In the genomic region with DNA sequence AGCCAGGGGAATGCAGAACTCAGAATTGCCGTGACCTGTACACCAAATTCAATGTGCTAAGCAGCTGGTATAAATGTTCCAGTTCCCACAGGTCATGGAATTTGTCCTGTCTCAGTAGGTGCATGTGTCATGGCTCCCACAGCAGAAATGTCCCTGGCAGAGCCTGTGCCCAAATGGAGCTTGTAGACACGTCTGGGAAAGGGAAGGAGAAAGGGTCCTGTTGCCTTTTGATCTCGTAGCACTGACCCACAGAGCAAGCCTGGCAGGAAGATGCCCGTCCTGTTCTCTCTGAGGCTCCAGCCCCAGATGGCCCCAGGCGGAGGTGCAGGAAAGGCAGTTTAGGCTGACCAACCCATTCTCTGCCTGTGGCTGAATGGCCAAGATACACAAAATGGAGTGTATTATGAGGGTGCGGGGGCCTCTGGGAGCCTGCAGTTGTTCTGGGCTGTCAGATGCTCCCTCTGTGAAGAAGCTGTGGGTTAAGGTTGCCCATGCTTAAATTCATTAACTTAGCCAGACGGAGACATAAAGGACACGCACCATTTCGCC, we compare ENCODE assay signal across 11 mouse cellular contexts.
DNase-seq lines count a peak whose midpoint lies in the region; ATAC-seq lines count a peak whose summit lies in the region.
"Had no signal": no experiment of that assay in that cellular context is flagged by ENCODE, and none has a peak within 500 bp of the region (broad histone marks: within the 10 kb centered on the region; RNA-seq: fewer than 3 reads in every experiment).

No protein-coding gene starts in this region.

- no peaks in the 10 kb centered on the region for H3K36me3 ChIP-seq in forebrain, embryonic 15.5 days
- no peaks in the 10 kb centered on the region for H3K36me3 ChIP-seq in midbrain, embryonic 11.5 days (ENCODE audit: control insufficient read depth, insufficient read depth, low read length)

- H3K4me2 ChIP-seq in forebrain, embryonic 15.5 days (replicated peaks), result no peak overlapping the region
- H3K4me2 ChIP-seq in midbrain, embryonic 11.5 days, result no peak overlapping the region

- WGBS in forebrain, embryonic 15.5 days, result 34% methylated on average over 9 of the region's 9 CpGs
- 54% methylated on average over 9 of the region's 9 CpGs for WGBS in midbrain, embryonic 11.5 days

- H3K9me3 ChIP-seq in forebrain, embryonic 15.5 days, result no peaks in the 10 kb centered on the region
- H3K9me3 ChIP-seq in midbrain, embryonic 11.5 days (ENCODE audit: control insufficient read depth, low read length), result no peaks in the 10 kb centered on the region

- ATAC-seq in forebrain, embryonic 15.5 days (replicated peaks), result no peak
- ATAC-seq in midbrain, embryonic 11.5 days (ENCODE audit: low FRiP score), result peak; percentile 14; the same call in 1 of the 2 replicates

- peak; percentile 87 for DNase-seq in heart, adult 11 months
- no peak for DNase-seq in heart, postnatal 14 days
- peak; percentile 67 for DNase-seq in MN1 (ENCODE audit: low spot score)
- DNase-seq in midbrain, embryonic 11.5 days (ENCODE audit: low spot score, missing footprints), result no peak
- no peak for DNase-seq in ovary, postnatal 14 days (ENCODE audit: low spot score)
- DNase-seq in urinary bladder, postnatal 14 days (ENCODE audit: low spot score), result no peak
- no peak for DNase-seq in spleen, adult 12 weeks (ENCODE audit: low spot score)
- DNase-seq: cerebellum, adult 2 months; kidney, adult 11 months; lung, adult 2 months had no signal

- H3K4me1 ChIP-seq in forebrain, embryonic 15.5 days, result peaks cover 64% of the 10 kb centered on the region
- H3K4me1 ChIP-seq in midbrain, embryonic 11.5 days (ENCODE audit: control insufficient read depth, insufficient read depth, low read length), result peaks cover 32% of the 10 kb centered on the region

- H3K27me3 ChIP-seq in forebrain, embryonic 15.5 days, result no peaks in the 10 kb centered on the region
- H3K27me3 ChIP-seq in midbrain, embryonic 11.5 days (ENCODE audit: control insufficient read depth, insufficient read depth, low read length), result no peaks in the 10 kb centered on the region

- H3K4me3 ChIP-seq in forebrain, embryonic 15.5 days, result no peak overlapping the region
- no peak overlapping the region for H3K4me3 ChIP-seq in midbrain, embryonic 11.5 days (ENCODE audit: low read depth, low read length)

- intact Hi-C loops in heart, postnatal 14 days (cut with DNase I), result no loop called here

- peak overlapping the region; percentile 27; the same call in 1 of the 2 replicates for H3K9ac ChIP-seq in forebrain, embryonic 15.5 days (replicated peaks)
- H3K9ac ChIP-seq in midbrain, embryonic 11.5 days (ENCODE audit: low read length), result peak overlapping the region; percentile 53

- peak overlapping the region; percentile 90 for H3K27ac ChIP-seq in forebrain, embryonic 15.5 days (replicated peaks)
- peak overlapping the region; percentile 75 for H3K27ac ChIP-seq in midbrain, embryonic 11.5 days (ENCODE audit: low read depth, low read length)

Comparison
In these comparisons a context has a peak if more than half of its experiments do, and no peak if none do; other contexts are left out.
1. DNase-seq: peak in heart, adult 11 months (single experiment) and MN1 (single experiment); none in heart, postnatal 14 days (0 of 2), midbrain, embryonic 11.5 days (single experiment), ovary, postnatal 14 days (single experiment), urinary bladder, postnatal 14 days (single experiment) and spleen, adult 12 weeks (single experiment).